Mouse (Mus musculus) stomach, postnatal 0 days (tissue): ENCODE results near the gene Rmi2. TPM values are rescaled to one million over a fixed set of nuclear protein-coding genes. Genes with fewer than 3 reads are reported as not detected.

ENCODE experiments used
- ATAC-seq: fragments of 200-750 bp; cut with Nextera tagmentation; 2 replicates; pipeline ENCODE4 v1.8.0; 2017; ENCODE audit not compliant: low FRiP score, low TSS enrichment
- DNase-seq: peaks from one replicate; pipeline ENCODE4 v3.0.0-alpha.2; 2016; ENCODE audit warnings: low spot score
- H3K27ac ChIP-seq: fragments of 300-500 bp; sonication (generic); replicated peaks from 2 replicates; pipeline ENCODE4 v1.5.1; 2014; ENCODE audit warnings: mild to moderate bottlenecking, control low read depth
- H3K27me3 ChIP-seq: fragments of 300-500 bp; sonication (generic); 2 replicates; pipeline ENCODE4 v1.6.1; 2014; ENCODE audit warnings: low read length; ENCODE audit not compliant: control insufficient read depth, insufficient read depth
- H3K36me3 ChIP-seq: fragments of 300-500 bp; sonication (generic); 2 replicates; pipeline ENCODE4 v1.6.1; 2014; ENCODE audit warnings: low read length, mixed read lengths; ENCODE audit not compliant: control insufficient read depth, insufficient read depth
- H3K4me1 ChIP-seq: fragments of 300-500 bp; sonication (generic); replicated peaks from 2 replicates; pipeline ENCODE4 v1.6.1; 2014; ENCODE audit warnings: antibody characterized with exemption; ENCODE audit not compliant: control insufficient read depth, insufficient read depth
- H3K4me2 ChIP-seq: fragments of 300-500 bp; sonication (generic); replicated peaks from 2 replicates; pipeline ENCODE4 v1.6.1; 2014; ENCODE audit warnings: low read depth, mild to moderate bottlenecking, control low read depth, moderate library complexity
- H3K4me3 ChIP-seq: fragments of 300-500 bp; sonication (generic); 2 replicates; pipeline ENCODE4 v1.5.1; 2014; ENCODE audit warnings: low read depth, low read length, control low read depth
- H3K9ac ChIP-seq: fragments of 300-500 bp; sonication (generic); 2 replicates; pipeline ENCODE4 v1.6.1; 2014; ENCODE audit warnings: mild to moderate bottlenecking, low read length, control low read depth, mixed read lengths
- H3K9me3 ChIP-seq: fragments of 300-500 bp; sonication (generic); 2 replicates; pipeline ENCODE4 v1.6.1; 2016; ENCODE audit warnings: low read length; ENCODE audit not compliant: control insufficient read depth
- CTCF ChIP-seq: IDR thresholded peaks from 2 replicates; pipeline ENCODE4 v1.5.1; 2016; ENCODE audit warnings: antibody characterized with exemption, low read depth, mild to moderate bottlenecking, moderate library complexity
- EP300 ChIP-seq: optimal IDR thresholded peaks from 2 replicates; pipeline ENCODE3; 2016; ENCODE audit warnings: antibody characterized with exemption
- WGBS: fragments of 180-500 bp; shearing (Covaris S2); extraction: QIAGEN DNeasy Blood & Tissue Kit; methylation state at CpG from one replicate; pipeline ENCODE4 v1.1.7; 2014; 5-methylcytosine and 5-hydroxymethylcytosine counted together
- polyA plus RNA-seq: library from polyadenylated mRNA; unstranded; fragments of >200 nt; fragmentation: Nextera tagmentation; extraction: Ambion mirVana; gene quantifications from 2 replicates; pipeline ENCODE4 v1.2.1, GENCODE M21; 2015

Rmi2 gene
- polyA plus RNA-seq, 1 experiment from 2014 or later, result 0.76 TPM

DNA sequence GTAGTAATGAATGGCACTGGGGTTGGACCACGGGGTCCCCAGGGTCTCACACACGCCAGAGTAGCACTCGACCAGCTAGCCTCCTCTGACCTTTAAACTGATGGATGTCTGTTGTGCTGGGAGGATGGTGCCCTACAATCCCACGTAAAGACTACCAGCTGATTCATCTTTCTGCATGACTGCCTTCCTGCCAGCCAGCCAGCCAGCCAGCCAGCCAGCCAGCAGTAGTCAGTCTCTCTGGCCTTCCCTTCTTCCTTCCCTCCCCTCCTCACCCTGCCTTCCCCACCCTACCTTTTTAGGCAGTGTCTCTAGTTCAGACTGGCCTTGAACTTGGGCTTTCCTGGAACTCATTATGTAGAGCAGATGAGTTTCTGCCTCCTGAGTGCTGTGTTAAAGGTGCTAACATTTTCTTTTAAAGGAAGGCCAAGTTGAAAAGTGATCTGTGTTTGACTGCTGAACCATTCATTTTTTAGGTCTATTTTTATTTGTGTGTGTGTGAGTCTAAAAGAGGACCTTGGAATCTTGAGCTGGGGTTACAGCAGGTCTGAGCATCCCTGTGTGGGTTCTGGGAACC, 7.5 kb downstream of the Rmi2 start:
- H3K9ac ChIP-seq, result no peak overlapping the region
- WGBS, result 63% methylated on average over 4 of the region's 4 CpGs
- TF ChIP-seq CTCF (no peak), EP300 (no peak)
- H3K27ac ChIP-seq, result no peak overlapping the region
- no peaks in the 10 kb centered on the region for H3K27me3 ChIP-seq
- no peak overlapping the region for H3K4me3 ChIP-seq
- no peaks in the 10 kb centered on the region for H3K9me3 ChIP-seq
- H3K36me3 ChIP-seq, result no peaks in the 10 kb centered on the region
- no peak overlapping the region for H3K4me2 ChIP-seq
- DNase-seq, result no peak
- no peak for ATAC-seq
- peaks cover 11% of the 10 kb centered on the region for H3K4me1 ChIP-seq

DNA sequence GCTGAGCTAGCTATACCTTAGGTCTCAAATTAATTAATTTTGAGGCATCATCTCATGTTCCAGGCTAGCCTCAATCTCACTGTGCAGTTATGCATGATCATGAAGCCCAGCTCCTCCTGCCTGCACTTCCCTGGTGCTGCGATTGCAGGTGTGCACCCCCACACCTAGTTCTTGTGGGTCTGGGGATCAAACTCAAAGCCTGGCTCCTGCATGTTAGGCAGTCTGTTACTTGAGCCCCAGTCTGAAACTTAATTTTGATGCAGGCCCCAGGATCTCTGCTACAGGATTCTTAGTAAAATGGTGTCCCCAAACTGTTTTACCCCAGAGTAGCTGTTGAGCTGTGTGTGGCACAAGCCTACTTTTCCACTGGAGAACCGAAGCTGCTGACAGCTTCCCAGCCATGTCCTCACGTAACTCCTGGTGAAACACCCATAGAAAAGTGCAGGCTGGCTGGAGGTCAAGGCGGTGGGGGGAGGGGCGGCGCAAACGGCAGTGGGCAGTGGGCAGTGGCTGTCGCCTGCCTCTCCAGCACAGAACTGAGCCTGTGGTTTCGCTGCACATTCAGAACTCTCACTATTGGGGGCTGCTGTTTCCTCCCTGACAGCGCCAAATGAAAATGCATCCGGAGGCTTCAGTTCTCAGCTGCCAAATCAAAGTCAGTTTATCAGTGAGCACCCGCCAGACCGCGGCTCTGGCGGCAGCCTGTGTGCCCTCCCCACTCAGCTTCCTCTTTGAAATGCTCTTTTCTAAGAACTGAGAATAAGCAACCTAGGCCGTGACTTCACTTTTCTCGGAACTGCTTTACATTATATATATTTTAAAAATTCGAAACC, 8.8 kb downstream of the Rmi2 start:
- Histone ChIP-seq H3K27ac (no peak overlapping the region), H3K4me2 (peak overlapping the region; percentile 46), H3K9me3 (no peaks in the 10 kb centered on the region), H3K4me3 (peak overlapping the region; percentile 31), H3K27me3 (no peaks in the 10 kb centered on the region), H3K36me3 (no peaks in the 10 kb centered on the region), H3K4me1 (peaks cover 5% of the 10 kb centered on the region; the same call in 1 of the 2 replicates), H3K9ac (peak overlapping the region; percentile 51)
- ATAC-seq (no peak), DNase-seq (peak; percentile 47)
- TF ChIP-seq CTCF (no peak), EP300 (no peak)
- 20% methylated on average over 18 of the region's 18 CpGs for WGBS

DNA sequence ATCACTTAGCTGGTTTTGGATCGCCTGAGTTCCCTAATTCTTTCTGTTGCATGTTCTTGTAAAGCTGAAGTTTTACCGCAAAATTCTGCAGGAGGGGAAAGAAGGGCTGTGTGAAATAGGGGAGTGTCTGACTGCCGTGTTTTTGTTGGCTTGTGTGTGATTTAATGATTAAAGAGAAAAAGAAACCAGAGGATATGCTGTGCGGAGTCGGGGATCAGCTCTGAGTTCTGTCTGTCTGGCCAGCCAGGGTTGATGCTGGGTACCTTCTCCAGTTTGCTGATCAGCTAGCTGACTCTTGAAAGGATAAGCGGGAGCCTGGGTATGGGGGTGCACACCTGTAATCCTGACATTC, 9.4 kb downstream of the Rmi2 start:
- peak overlapping the region; percentile 46 for H3K4me2 ChIP-seq
- no peaks in the 10 kb centered on the region for H3K27me3 ChIP-seq
- no peak overlapping the region for H3K9ac ChIP-seq
- no peaks in the 10 kb centered on the region for H3K36me3 ChIP-seq
- WGBS, result 34% methylated on average over 6 of the region's 6 CpGs
- ATAC-seq (no peak), DNase-seq (no peak)
- peak overlapping the region; percentile 31; the same call in 1 of the 2 replicates for H3K4me3 ChIP-seq
- TF ChIP-seq EP300, result no peak
- TF ChIP-seq CTCF, result no peak
- no peaks in the 10 kb centered on the region for H3K9me3 ChIP-seq
- no peak overlapping the region for H3K27ac ChIP-seq
- H3K4me1 ChIP-seq, result peaks cover 5% of the 10 kb centered on the region; the same call in 1 of the 2 replicates

GRCm38 (mm10) chr16:10845952-10846351, 11.1 kb downstream of the Rmi2 start:
- no peaks in the 10 kb centered on the region for H3K27me3 ChIP-seq
- H3K27ac ChIP-seq, result no peak overlapping the region
- ATAC-seq, result no peak
- 81% methylated on average over 6 of the region's 6 CpGs for whole genome bisulfite sequencing
- no peaks in the 10 kb centered on the region for H3K9me3 ChIP-seq
- no peak for TF ChIP-seq EP300
- TF ChIP-seq CTCF, result no peak
- no peak overlapping the region for H3K9ac ChIP-seq
- DNase-seq, result no peak
- no peaks in the 10 kb centered on the region for H3K36me3 ChIP-seq
- H3K4me3 ChIP-seq, result no peak overlapping the region
- no peak overlapping the region for H3K4me2 ChIP-seq
- H3K4me1 ChIP-seq, result peaks cover 11% of the 10 kb centered on the region

GRCm38 (mm10) chr16:10846503-10846902, 11.6 kb downstream of the Rmi2 start:
- H3K4me2 ChIP-seq, result no peak overlapping the region
- no peak overlapping the region for H3K27ac ChIP-seq
- DNase-seq, result peak; percentile 77
- H3K27me3 ChIP-seq, result no peaks in the 10 kb centered on the region
- no peak overlapping the region for H3K9ac ChIP-seq
- ATAC-seq, result peak; percentile 86
- WGBS, result 60% methylated on average over 4 of the region's 4 CpGs
- H3K9me3 ChIP-seq, result no peaks in the 10 kb centered on the region
- no peaks in the 10 kb centered on the region for H3K36me3 ChIP-seq
- peaks cover 12% of the 10 kb centered on the region for H3K4me1 ChIP-seq
- H3K4me3 ChIP-seq, result no peak overlapping the region
- no peak for TF ChIP-seq EP300
- TF ChIP-seq CTCF, result peak; percentile 89
